Mouse (Mus musculus) bone marrow macrophage, adult 2 months (primary cell): Measurements from ENCODE around the gene Psmd13.

Experiments used
- CTCF ChIP-seq: IDR thresholded peaks from 2 replicates; pipeline ENCODE4 v1.5.1; 2012; ENCODE audit warnings: low read depth, mild to moderate bottlenecking, low read length, moderate library complexity
- POLR2A ChIP-seq: IDR thresholded peaks from 2 replicates; pipeline ENCODE4 v1.6.1; 2012; ENCODE audit warnings: mild to moderate bottlenecking, low read depth, low read length, borderline replicate concordance

- TF ChIP-seq CTCF (no peak), POLR2A (no peak)
Observed at GRCm38 (mm10) chr7:140856785-140857549, 24.8 kb upstream of the Psmd13 start, which contains the start of gene Ric8a.
